Mouse (Mus musculus): ENCODE measurements around the gene Gm20481.
"Not testable (repeated sequence)": the region's sequence is repeated elsewhere in the genome, so short reads cannot be mapped to it uniquely, and the experiment has no call there.

The Gm20481 gene

GRCm38 (mm10) chr17:34951636-34952377 lies 17.9 kb upstream of the Gm20481 start:
- DNase-seq, result peak; percentile 70

- no peak for DNase-seq
Measured at GRCm38 (mm10) chr17:34952378-34953040, 17.2 kb upstream of the Gm20481 start.

- no peak for DNase-seq
Measured at GRCm38 (mm10) chr17:34953258-34953657, 16.5 kb upstream of the Gm20481 start.

- no peak for DNase-seq
Measured at GRCm38 (mm10) chr17:34953904-34954303, 15.8 kb upstream of the Gm20481 start.

- DNase-seq, result no peak
Measured at GRCm38 (mm10) chr17:34954831-34955230, 14.9 kb upstream of the Gm20481 start.

GRCm38 (mm10) chr17:34955884-34956283 lies 13.8 kb upstream of the Gm20481 start:
- no peak for DNase-seq

- no peak for DNase-seq
Measured at GRCm38 (mm10) chr17:34956340-34956739, 13.4 kb upstream of the Gm20481 start.

- DNase-seq, result not testable (repeated sequence)
Measured at GRCm38 (mm10) chr17:34957291-34957690, 12.4 kb upstream of the Gm20481 start.

GRCm38 (mm10) chr17:34957966-34958365 lies 11.7 kb upstream of the Gm20481 start:
- not testable (repeated sequence) for DNase-seq

GRCm38 (mm10) chr17:34958734-34959129 lies 11.0 kb upstream of the Gm20481 start:
- DNase-seq, result not testable (repeated sequence)

- DNase-seq, result peak; percentile 78
Measured at GRCm38 (mm10) chr17:34959130-34959778, 10.5 kb upstream of the Gm20481 start, which contains the start of gene Hspa1b. TSS of gene Hspa1b (minus strand) at chr17:34959238.

GRCm38 (mm10) chr17:34959881-34960515 lies 9.7 kb upstream of the Gm20481 start:
- no peak for DNase-seq

GRCm38 (mm10) chr17:34960702-34961493 lies 8.8 kb upstream of the Gm20481 start:
- DNase-seq, result no peak

GRCm38 (mm10) chr17:34962125-34962524 lies 7.6 kb upstream of the Gm20481 start:
- no peak for DNase-seq

- DNase-seq, result no peak
Measured at GRCm38 (mm10) chr17:34962841-34963240, 6.9 kb upstream of the Gm20481 start.

GRCm38 (mm10) chr17:34964640-34965049 lies 5.1 kb upstream of the Gm20481 start:
- no peak for DNase-seq

GRCm38 (mm10) chr17:34965627-34966026 lies 4.1 kb upstream of the Gm20481 start:
- DNase-seq, result no peak

- not testable (repeated sequence) for DNase-seq
Measured at GRCm38 (mm10) chr17:34970850-34971249, 1.1 kb downstream of the Gm20481 start.

GRCm38 (mm10) chr17:34971694-34972068 lies 2.0 kb downstream of the Gm20481 start:
- not testable (repeated sequence) for DNase-seq

- DNase-seq, result peak; percentile 80
Measured at GRCm38 (mm10) chr17:34972069-34972749, 2.5 kb downstream of the Gm20481 start, which contains the start of the genes Hspa1a and Hspa1l. TSS of gene Hspa1a (minus strand) at chr17:34972156. TSS of gene Hspa1l (plus strand) at chr17:34972703.

Measured in right cerebral cortex, postnatal 25 days (tissue).